Mouse (Mus musculus) neutrophil, adult 59 days (primary cell): ENCODE results near the gene Dapk1. TPM values are rescaled to one million over a fixed set of nuclear protein-coding genes. Genes with fewer than 3 reads are reported as not detected.

ENCODE experiments used
- total RNA-seq, 2 experiments: library from RNA; stranded (reverse); gene quantifications; 1 replicate in 1 of 2; 2 replicates in 1 of 2; pipeline ENCODE4 v1.2.4; 2023

Gene Dapk1
- total RNA-seq: 10 to 100 TPM; 15.5 to 20.4 TPM

GRCm38 (mm10) chr13:60601436-60602415, at the start of gene Dapk1:
Gene Dapk1 (plus strand): TSS chr13:60601947.

GRCm38 (mm10) chr13:60786264-60786663, 184.5 kb downstream of the Dapk1 start, which contains the start of gene BC051665:
Gene BC051665 (minus strand): TSS chr13:60786364.

GRCm38 (mm10) chr13:60802749-60803148, 201.0 kb downstream of the Dapk1 start, which contains the start of gene Ctsll3:
Gene Ctsll3 (minus strand): TSS chr13:60802849.

Other genes starting within 250 kb of the Dapk1 start
- gene BC051665, start 184.4 kb downstream of the Dapk1 start, total RNA-seq: not detected
- not detected for gene Ctsll3, start 200.9 kb downstream of the Dapk1 start, total RNA-seq